Mouse (Mus musculus): Measurements from ENCODE around the gene Kif9. TPM values are rescaled to one million over a fixed set of nuclear protein-coding genes. Genes with fewer than 3 reads are reported as not detected.

The Kif9 gene
- 1 to 10 TPM in 1 of 2 experiments, under 1 TPM in 1; 0.69 to 1.0 TPM for total RNA-seq (2021)
- long read RNA-seq, experiment 1, partial matches to known transcripts = 0 of 1 reads
- long read RNA-seq, experiment 1, other reads (novel, unspliced or antisense) = 1 of 1 reads
- long read RNA-seq, experiment 2 = 0 reads

- peak; percentile 98 for DNase-seq
These were observed at the start of gene Kif9, which contains the start of gene Klhl18 for GRCm38 (mm10) chr9:110476124-110477091. Kif9 (plus strand) TSS chr9:110476958. Klhl18 (minus strand) TSS chr9:110476694.

- DNase-seq = no peak
These were observed 45.5 kb upstream of the Kif9 start for GRCm38 (mm10) chr9:110431241-110431640.

GRCm38 (mm10) chr9:110433045-110433444 is 43.7 kb upstream of the Kif9 start:
- no peak for DNase-seq

GRCm38 (mm10) chr9:110436041-110436440 is 40.7 kb upstream of the Kif9 start:
- no peak for DNase-seq

- no peak for DNase-seq
These were observed 36.7 kb upstream of the Kif9 start for GRCm38 (mm10) chr9:110440049-110440448.

- DNase-seq = no peak
These were observed 36.2 kb upstream of the Kif9 start for GRCm38 (mm10) chr9:110440559-110440958.

- DNase-seq = no peak
These were observed 28.4 kb upstream of the Kif9 start for GRCm38 (mm10) chr9:110448356-110448755.

- peak; percentile 64 to 79 for DNase-seq
These were observed 27.7 kb upstream of the Kif9 start for GRCm38 (mm10) chr9:110448857-110449617.

GRCm38 (mm10) chr9:110452523-110452922 is 24.2 kb upstream of the Kif9 start:
- DNase-seq = no peak

GRCm38 (mm10) chr9:110457926-110458325 is 18.8 kb upstream of the Kif9 start:
- DNase-seq = no peak

GRCm38 (mm10) chr9:110459145-110459727 is 17.5 kb upstream of the Kif9 start:
- DNase-seq = no peak

GRCm38 (mm10) chr9:110460884-110461815 is 15.6 kb upstream of the Kif9 start:
- DNase-seq = no peak

- DNase-seq = no peak
These were observed 14.4 kb upstream of the Kif9 start for GRCm38 (mm10) chr9:110462321-110462720.

- DNase-seq = no peak
These were observed 12.7 kb upstream of the Kif9 start for GRCm38 (mm10) chr9:110463983-110464591.

GRCm38 (mm10) chr9:110465336-110465735 is 11.4 kb upstream of the Kif9 start:
- DNase-seq = no peak

GRCm38 (mm10) chr9:110466179-110466578 is 10.6 kb upstream of the Kif9 start:
- DNase-seq = peak in 1 of 2 experiments; percentile 10

GRCm38 (mm10) chr9:110477951-110478350 is 1.2 kb downstream of the Kif9 start:
- DNase-seq = no peak

GRCm38 (mm10) chr9:110478639-110479038 is 1.9 kb downstream of the Kif9 start:
- no peak for DNase-seq

- no peak for DNase-seq
These were observed 12.1 kb downstream of the Kif9 start for GRCm38 (mm10) chr9:110488841-110489240.

- peak in 1 of 2 experiments; percentile 2 for DNase-seq
These were observed 14.2 kb downstream of the Kif9 start for GRCm38 (mm10) chr9:110490913-110491312.

GRCm38 (mm10) chr9:110525737-110526136 is 49.0 kb downstream of the Kif9 start:
- no peak for DNase-seq

All from adrenal gland, postnatal 36 days (tissue).